Mouse (Mus musculus): ENCODE results near the gene Kcna6. TPM values are rescaled to one million over a fixed set of nuclear protein-coding genes. Genes with fewer than 3 reads are reported as not detected.

Gene Kcna6
- polyA plus RNA-seq, 2 experiments = 8.5 to 8.6 TPM

DNA sequence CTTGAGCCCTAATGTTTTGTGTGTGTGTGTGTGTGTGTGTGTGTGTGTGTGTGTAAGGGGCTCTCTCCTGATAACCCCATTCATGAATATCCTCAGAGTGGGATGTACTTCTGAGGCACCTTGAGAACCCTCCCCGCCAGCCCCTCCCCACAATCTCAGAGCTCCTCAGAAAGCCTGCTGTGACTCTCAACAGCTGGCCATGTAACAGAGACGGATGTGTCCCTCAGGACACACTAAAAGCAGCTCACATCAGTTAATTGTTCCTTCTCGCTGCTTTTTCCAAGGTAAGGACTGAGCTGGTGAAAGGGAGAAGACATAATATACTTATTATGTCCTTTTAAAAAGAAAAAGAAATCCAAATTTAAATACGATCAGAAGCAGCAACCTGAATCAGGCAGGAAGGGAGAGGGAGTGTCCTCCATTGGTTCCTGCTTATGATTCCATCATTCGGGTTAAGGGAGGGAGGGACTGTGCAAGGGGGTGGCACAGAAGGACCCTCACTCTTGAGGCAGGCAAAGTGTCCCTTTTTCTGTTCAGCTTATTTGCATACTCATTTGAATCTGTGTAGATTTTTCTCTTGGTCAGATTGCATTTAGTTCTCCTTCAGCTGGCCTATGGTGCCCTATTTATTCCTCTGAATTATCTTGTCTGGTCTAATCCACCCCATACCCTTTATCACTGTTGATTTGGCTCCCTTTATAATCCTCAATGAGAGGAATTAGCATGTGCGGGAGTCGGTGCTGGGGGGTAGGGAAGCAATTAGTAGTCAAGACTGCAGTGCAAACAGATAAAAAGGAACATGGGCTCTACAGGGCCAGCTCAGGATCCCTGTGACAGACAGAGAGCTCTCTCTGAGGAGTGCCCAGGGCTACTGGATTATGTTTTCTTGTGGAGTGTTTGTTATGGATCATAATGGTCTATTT lies 27.4 kb upstream of the Kcna6 start:
- 22% methylated on average over 7 of the region's 7 CpGs for WGBS
- Histone ChIP-seq H3K9ac (ENCODE audit: low read depth, low read length, severe bottlenecking) (no peak overlapping the region), H3K27me3 (ENCODE audit: control insufficient read depth, insufficient read depth, low read length) (no peaks in the 10 kb centered on the region), H3K36me3 (ENCODE audit: control insufficient read depth, insufficient read depth, low read length) (no peaks in the 10 kb centered on the region), H3K9me3 (ENCODE audit: control insufficient read depth, low read length) (no peaks in the 10 kb centered on the region), H3K4me2 (replicated peaks; ENCODE audit: low read depth, low read length, severe bottlenecking) (no peak overlapping the region), H3K27ac (replicated peaks; ENCODE audit: low read depth, low read length) (no peak overlapping the region), H3K4me1 (ENCODE audit: control insufficient read depth, insufficient read depth, low read length) (0 out of 2 replicates have a peak, but pooled peaks cover 4% of the 10 kb centered on the region), H3K4me3 (replicated peaks; ENCODE audit: low read length) (no peak overlapping the region)
- DNase-seq (ENCODE audit: low spot score) = no peak
- TF ChIP-seq POLR2A (IDR thresholded peaks at IDR 0.05; ENCODE audit: borderline replicate concordance, extremely low read depth, insufficient read depth, insufficient read length) = no peak
- no peak for ATAC-seq (ENCODE audit: low FRiP score, low read depth)

DNA sequence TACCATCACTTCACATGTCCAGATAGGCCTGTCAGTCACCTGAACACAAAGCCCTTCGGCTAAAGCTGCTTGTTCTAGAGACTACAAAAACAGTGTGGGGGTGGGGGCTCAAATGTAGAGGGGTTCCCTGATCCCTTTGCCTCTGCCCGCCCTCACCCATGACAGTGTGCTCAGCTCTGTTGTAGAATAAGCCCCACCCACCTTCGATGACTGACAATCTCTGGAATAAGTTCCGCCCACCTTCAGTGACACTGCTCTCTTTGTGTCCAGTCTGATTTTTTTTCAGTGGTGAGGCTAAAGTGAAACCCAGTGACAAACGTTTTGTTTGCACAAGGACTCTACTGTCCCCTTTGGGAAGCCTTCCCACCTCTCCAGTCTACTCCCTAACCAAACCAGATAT lies 26.1 kb upstream of the Kcna6 start:
- H3K4me3 ChIP-seq (replicated peaks; ENCODE audit: low read length) = no peak overlapping the region
- no peak overlapping the region for H3K27ac ChIP-seq (replicated peaks; ENCODE audit: low read depth, low read length)
- 0 out of 2 replicates have a peak, but pooled peaks cover 4% of the 10 kb centered on the region for H3K4me1 ChIP-seq (ENCODE audit: control insufficient read depth, insufficient read depth, low read length)
- WGBS = 75% methylated on average over 5 of the region's 5 CpGs
- DNase-seq (ENCODE audit: low spot score) = no peak
- no peak overlapping the region for H3K4me2 ChIP-seq (replicated peaks; ENCODE audit: low read depth, low read length, severe bottlenecking)
- no peak for TF ChIP-seq POLR2A (IDR thresholded peaks at IDR 0.05; ENCODE audit: borderline replicate concordance, extremely low read depth, insufficient read depth, insufficient read length)
- H3K27me3 ChIP-seq (ENCODE audit: control insufficient read depth, insufficient read depth, low read length) = no peaks in the 10 kb centered on the region
- H3K36me3 ChIP-seq (ENCODE audit: control insufficient read depth, insufficient read depth, low read length) = no peaks in the 10 kb centered on the region
- H3K9ac ChIP-seq (ENCODE audit: low read depth, low read length, severe bottlenecking) = no peak overlapping the region
- ATAC-seq (ENCODE audit: low FRiP score, low read depth) = no peak
- no peaks in the 10 kb centered on the region for H3K9me3 ChIP-seq (ENCODE audit: control insufficient read depth, low read length)

GRCm38 (mm10) chr6:126764563-126765091 lies 24.2 kb upstream of the Kcna6 start:
- Histone ChIP-seq H3K9me3 (ENCODE audit: control insufficient read depth, low read length) (no peaks in the 10 kb centered on the region), H3K4me3 (replicated peaks; ENCODE audit: low read length) (no peak overlapping the region), H3K36me3 (ENCODE audit: control insufficient read depth, insufficient read depth, low read length) (no peaks in the 10 kb centered on the region), H3K27me3 (ENCODE audit: control insufficient read depth, insufficient read depth, low read length) (no peaks in the 10 kb centered on the region), H3K27ac (replicated peaks; ENCODE audit: low read depth, low read length) (no peak overlapping the region), H3K4me1 (ENCODE audit: control insufficient read depth, insufficient read depth, low read length) (0 out of 2 replicates have a peak, but pooled peaks cover 4% of the 10 kb centered on the region), H3K9ac (ENCODE audit: low read depth, low read length, severe bottlenecking) (no peak overlapping the region), H3K4me2 (replicated peaks; ENCODE audit: low read depth, low read length, severe bottlenecking) (no peak overlapping the region)
- DNase-seq (ENCODE audit: low spot score) (no peak), ATAC-seq (ENCODE audit: low FRiP score, low read depth) (no peak)
- no peak for TF ChIP-seq POLR2A (IDR thresholded peaks at IDR 0.05; ENCODE audit: borderline replicate concordance, extremely low read depth, insufficient read depth, insufficient read length)
- WGBS = 83% methylated on average over 10 of the region's 11 CpGs

GRCm38 (mm10) chr6:126761362-126761761 lies 20.9 kb upstream of the Kcna6 start:
- Histone ChIP-seq H3K4me1 (ENCODE audit: control insufficient read depth, insufficient read depth, low read length) (0 out of 2 replicates have a peak, but pooled peaks cover 2% of the 10 kb centered on the region), H3K27ac (replicated peaks; ENCODE audit: low read depth, low read length) (no peak overlapping the region), H3K4me3 (replicated peaks; ENCODE audit: low read length) (no peak overlapping the region), H3K36me3 (ENCODE audit: control insufficient read depth, insufficient read depth, low read length) (no peaks in the 10 kb centered on the region), H3K27me3 (ENCODE audit: control insufficient read depth, insufficient read depth, low read length) (no peaks in the 10 kb centered on the region), H3K9me3 (ENCODE audit: control insufficient read depth, low read length) (no peaks in the 10 kb centered on the region), H3K4me2 (replicated peaks; ENCODE audit: low read depth, low read length, severe bottlenecking) (no peak overlapping the region), H3K9ac (ENCODE audit: low read depth, low read length, severe bottlenecking) (no peak overlapping the region)
- TF ChIP-seq POLR2A (IDR thresholded peaks at IDR 0.05; ENCODE audit: borderline replicate concordance, extremely low read depth, insufficient read depth, insufficient read length) = no peak
- ATAC-seq (ENCODE audit: low FRiP score, low read depth) = peak; percentile 26; the same call in 1 of the 2 replicates
- no peak for DNase-seq (ENCODE audit: low spot score)
- 86% methylated on average over 4 of the region's 4 CpGs for WGBS

- no peak for TF ChIP-seq POLR2A (IDR thresholded peaks at IDR 0.05; ENCODE audit: borderline replicate concordance, extremely low read depth, insufficient read depth, insufficient read length)
- WGBS = 7% methylated on average over 8 of the region's 8 CpGs
- H3K27ac ChIP-seq (replicated peaks; ENCODE audit: low read depth, low read length) = no peak overlapping the region
Observed at GRCm38 (mm10) chr6:126755729-126756411, 15.4 kb upstream of the Kcna6 start.

More at GRCm38 (mm10) chr6:126755729-126756411, 15.4 kb upstream of the Kcna6 start:
- H3K9ac ChIP-seq (ENCODE audit: low read depth, low read length, severe bottlenecking) = no peak overlapping the region
- no peaks in the 10 kb centered on the region for H3K9me3 ChIP-seq (ENCODE audit: control insufficient read depth, low read length)
- H3K4me3 ChIP-seq (replicated peaks; ENCODE audit: low read length) = no peak overlapping the region
- no peaks in the 10 kb centered on the region for H3K36me3 ChIP-seq (ENCODE audit: control insufficient read depth, insufficient read depth, low read length)
- ATAC-seq (ENCODE audit: low FRiP score, low read depth) = peak; percentile 85
- peaks cover 17% of the 10 kb centered on the region for H3K4me1 ChIP-seq (ENCODE audit: control insufficient read depth, insufficient read depth, low read length)
- H3K4me2 ChIP-seq (replicated peaks; ENCODE audit: low read depth, low read length, severe bottlenecking) = 0 out of 2 replicates have a peak overlapping the region, but pooled peaks have one; percentile 27
- DNase-seq (ENCODE audit: low spot score) = peak; percentile 76
- H3K27me3 ChIP-seq (ENCODE audit: control insufficient read depth, insufficient read depth, low read length) = no peaks in the 10 kb centered on the region

All from limb, embryonic 14.5 days (tissue).